Mouse (Mus musculus): ENCODE results near the gene Rbbp9.
"Not testable (repeated sequence)": the region's sequence is repeated elsewhere in the genome, so short reads cannot be mapped to it uniquely, and the experiment has no call there.

Gene Rbbp9

DNA sequence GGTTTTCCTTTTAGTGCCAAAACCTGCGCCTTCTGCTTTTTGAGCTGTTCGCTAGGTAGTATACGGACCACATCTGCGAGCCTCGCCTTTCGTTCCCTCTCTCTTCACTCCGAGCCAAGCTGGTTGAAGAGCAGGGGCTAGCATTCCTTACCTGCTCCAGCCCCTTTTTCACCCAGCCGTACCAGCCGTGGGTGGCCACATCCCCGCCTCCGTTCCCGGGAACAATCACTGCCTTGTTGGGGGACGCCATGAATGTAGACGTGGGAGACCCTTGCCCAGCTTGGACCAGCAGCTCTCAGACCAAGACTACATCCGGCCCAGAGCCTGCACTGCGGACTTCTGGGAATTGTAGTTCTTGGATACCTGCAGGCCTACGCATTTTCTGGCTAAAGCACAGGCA lies at the start of gene Rbbp9:
Gene Rbbp9, minus strand, starts transcription at position 341 of the 400 bp plus-strand sequence.
- DNase-seq, result peak; percentile 79

GRCm38 (mm10) chr2:144599831-144600687 lies 49.4 kb upstream of the Rbbp9 start, which contains the start of gene Dtd1:
Dtd1 (plus strand) TSS chr2:144599897.
- DNase-seq, result peak; percentile 93

DNA sequence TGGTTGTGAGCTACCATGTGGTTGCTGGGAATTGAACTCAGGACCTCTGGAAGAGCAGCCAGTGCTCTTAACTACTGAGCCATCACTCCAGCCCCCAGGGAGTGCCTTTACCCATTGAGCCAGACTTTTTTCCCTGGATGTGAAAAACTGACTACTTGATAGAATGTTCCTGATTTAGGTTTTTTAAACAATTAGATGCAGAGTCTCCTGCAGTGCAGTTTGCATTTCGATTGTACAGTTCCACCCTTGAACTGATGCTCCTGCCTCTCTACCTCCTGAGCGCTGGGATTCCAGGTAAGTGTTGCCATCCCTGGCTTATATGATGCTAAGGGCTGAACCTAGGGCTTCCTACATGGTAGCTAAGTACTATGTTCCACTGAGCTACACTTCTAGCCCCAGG lies 47.3 kb upstream of the Rbbp9 start:
- no peak for DNase-seq

GRCm38 (mm10) chr2:144593951-144594651 lies 43.4 kb upstream of the Rbbp9 start, which contains the start of gene Smim26:
Smim26 (plus strand) TSS chr2:144594054.
- peak; percentile 87 for DNase-seq

DNA sequence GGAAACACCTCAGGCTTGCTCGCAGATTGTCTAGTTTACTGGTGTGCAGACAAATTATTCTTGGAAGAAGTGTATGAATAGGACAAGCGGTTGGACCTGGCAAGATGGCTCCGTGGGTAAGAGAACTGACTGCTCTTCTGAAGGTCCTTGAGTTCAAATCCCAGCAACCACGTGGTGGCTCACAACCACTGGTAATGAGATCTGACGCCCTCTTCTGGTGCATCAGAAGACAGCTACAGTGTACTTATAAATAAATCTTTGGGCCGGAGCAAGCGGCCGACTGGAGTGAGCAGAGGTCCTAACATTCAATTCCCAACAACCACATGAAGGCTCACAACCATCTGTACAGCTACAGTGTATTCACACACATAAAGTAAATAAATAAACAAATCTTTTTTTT lies 42.4 kb upstream of the Rbbp9 start:
- DNase-seq, result not testable (repeated sequence)

DNA sequence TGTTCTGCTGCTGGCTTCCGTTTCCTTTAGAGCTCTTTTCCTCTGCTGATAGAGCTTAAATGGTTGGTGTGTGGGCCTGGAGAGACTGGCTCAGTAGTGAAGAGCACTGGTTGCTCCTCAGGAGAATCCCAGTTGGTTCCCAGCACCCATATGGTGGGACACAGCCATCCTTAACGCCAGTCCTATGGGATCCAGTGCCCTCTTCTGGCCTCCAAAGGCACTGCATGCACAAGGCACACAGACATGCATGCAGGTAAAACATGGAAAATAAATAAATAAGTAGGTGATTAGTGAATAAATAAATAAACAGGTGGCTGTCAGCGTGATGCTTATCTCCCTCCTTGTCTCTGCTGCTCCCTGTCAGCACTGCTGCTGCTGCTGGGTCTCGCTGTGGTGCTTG lies 38.1 kb upstream of the Rbbp9 start:
- peak; percentile 7 for DNase-seq

GRCm38 (mm10) chr2:144555820-144556552 lies 5.3 kb upstream of the Rbbp9 start, which contains the start of gene Sec23b:
Sec23b (plus strand) TSS chr2:144556229.
- DNase-seq, result peak; percentile 98

- no peak for DNase-seq
These were observed 4.7 kb upstream of the Rbbp9 start for GRCm38 (mm10) chr2:144555286-144555819.

GRCm38 (mm10) chr2:144553905-144554304 lies 3.2 kb upstream of the Rbbp9 start:
- DNase-seq, result no peak

GRCm38 (mm10) chr2:144547559-144547958 lies 3.1 kb downstream of the Rbbp9 start:
- DNase-seq, result no peak

- peak; percentile 70 for DNase-seq
These were observed 5.2 kb downstream of the Rbbp9 start for GRCm38 (mm10) chr2:144545481-144545880.

GRCm38 (mm10) chr2:144545061-144545460 lies 5.6 kb downstream of the Rbbp9 start:
- no peak for DNase-seq

DNA sequence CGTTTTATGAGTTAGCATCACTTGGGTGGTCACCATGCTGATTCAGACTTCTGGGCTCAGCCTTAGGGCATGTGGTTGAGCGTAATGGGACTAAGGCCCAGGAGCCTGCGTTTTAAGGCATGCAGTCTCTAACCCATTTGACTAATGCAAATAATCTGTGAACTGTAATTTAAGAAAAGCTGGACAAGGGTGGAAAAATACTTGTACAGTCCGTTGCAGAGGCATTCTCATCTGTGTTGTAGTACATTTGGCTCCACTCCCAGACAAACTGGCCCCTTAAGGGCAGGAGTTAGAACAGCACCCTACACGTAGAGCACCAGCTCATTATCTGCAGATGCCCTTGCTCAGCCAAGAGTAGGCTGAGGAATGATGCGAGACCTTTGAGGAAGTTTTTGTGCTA lies 6.0 kb downstream of the Rbbp9 start:
- peak; percentile 79 for DNase-seq

GRCm38 (mm10) chr2:144543670-144544069 lies 7.0 kb downstream of the Rbbp9 start:
- no peak for DNase-seq

DNA sequence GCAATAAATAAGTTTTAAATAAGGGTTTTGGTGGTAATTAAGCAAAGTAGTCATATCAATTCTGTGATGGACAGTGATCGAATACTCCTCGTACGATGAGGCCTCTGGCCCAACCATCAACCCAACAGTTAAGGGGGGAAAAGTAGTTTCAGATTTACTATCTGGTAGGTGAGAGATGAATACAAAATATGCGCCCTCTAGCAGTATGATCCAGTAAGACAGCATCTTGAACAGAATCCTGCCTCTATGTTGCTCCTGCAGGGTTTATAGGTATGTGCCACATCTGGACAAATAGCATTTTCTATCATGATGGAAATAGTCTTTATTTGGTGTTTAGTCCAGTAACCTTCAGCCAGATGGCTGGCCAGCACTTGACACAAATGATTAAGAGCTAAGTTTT lies 9.4 kb downstream of the Rbbp9 start:
- no peak for DNase-seq

DNA sequence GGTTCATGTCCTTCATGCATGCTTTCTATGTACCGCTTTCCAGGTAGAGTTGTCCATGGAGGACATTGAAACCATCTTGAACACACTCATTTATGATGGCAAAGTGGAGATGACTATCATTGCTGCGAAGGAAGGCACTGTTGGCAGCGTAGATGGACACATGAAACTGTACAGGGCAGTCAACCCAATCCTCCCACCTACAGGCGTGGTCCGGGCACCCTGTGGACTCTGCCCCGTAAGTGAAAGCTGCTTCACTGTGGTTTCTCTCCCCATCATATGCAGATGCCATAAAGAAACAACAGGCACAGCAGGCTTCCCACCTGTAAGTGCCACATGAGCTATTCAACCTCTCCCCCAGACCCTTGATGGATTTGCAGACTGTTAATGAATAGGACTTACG lies 13.5 kb downstream of the Rbbp9 start:
- DNase-seq, result peak; percentile 32

GRCm38 (mm10) chr2:144527821-144528174 lies 22.9 kb downstream of the Rbbp9 start:
- DNase-seq, result no peak

GRCm38 (mm10) chr2:144526981-144527820 lies 23.5 kb downstream of the Rbbp9 start, which contains the start of the genes Dzank1 and Polr3f:
Dzank1 (minus strand) TSS chr2:144527414.
Polr3f (plus strand) TSS chr2:144527718.
- peak; percentile 98 for DNase-seq

- DNase-seq, result no peak
These were observed 24.8 kb downstream of the Rbbp9 start for GRCm38 (mm10) chr2:144525856-144526255.

GRCm38 (mm10) chr2:144519772-144520171 lies 30.9 kb downstream of the Rbbp9 start:
- DNase-seq, result no peak

DNA sequence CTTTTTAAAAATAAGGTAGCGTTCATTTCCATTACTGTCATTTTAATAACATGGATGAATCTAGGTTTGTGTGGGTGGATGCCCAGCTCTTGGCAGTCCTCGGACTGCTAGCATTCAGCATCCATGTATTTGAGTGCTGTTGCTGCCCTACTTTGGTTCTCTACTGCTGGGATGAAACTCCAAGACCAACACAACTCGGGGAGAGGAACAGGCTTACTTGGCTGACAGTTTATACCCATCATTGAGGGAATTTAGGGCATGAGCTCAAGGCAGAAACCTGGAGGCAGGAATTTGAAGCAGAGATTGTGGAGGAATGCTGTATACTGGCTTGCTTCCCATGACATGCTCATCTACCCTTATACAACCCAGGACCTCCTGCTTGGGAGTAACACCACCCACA lies 36.0 kb downstream of the Rbbp9 start:
- DNase-seq, result no peak

DNA sequence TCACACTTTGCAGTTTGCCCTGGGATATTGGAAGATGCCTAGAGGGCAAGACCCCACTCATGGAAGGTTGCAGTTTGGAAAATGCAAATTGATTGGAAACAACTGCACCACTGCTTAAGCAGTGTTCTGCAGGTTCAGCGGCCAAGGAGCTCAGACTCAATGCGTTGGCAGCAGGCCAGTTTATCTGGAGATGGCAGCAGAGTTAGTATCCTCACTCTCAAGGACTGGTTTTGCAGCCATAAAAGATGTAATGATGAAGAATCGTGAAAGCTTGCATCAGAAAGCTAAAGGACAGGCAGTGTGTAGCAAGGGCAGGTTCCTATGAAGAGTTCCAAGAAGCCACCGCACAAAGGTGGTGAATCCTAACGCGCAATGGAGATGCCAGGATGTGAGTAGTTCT lies 48.5 kb downstream of the Rbbp9 start:
- peak; percentile 7 for DNase-seq

All from kidney, postnatal 14 days (tissue).